ENCODE assay signal across 9 mouse cellular contexts in genomic region chr10:110931913-110932560, GRCm38 (mm10). TPM values are rescaled to one million over a fixed set of nuclear protein-coding genes. Genes with fewer than 3 reads are reported as not detected.
DNase-seq lines count a peak whose midpoint lies in the region; ATAC-seq and TF ChIP-seq lines count a peak whose summit lies in the region.
"Had no signal": no experiment of that assay in that cellular context is flagged by ENCODE, and none has a peak within 500 bp of the region (broad histone marks: within the 10 kb centered on the region; RNA-seq: fewer than 3 reads in every experiment).

No protein-coding gene starts in this region.

- no peak for TF ChIP-seq CTCF in brain, embryonic 14.5 days (IDR thresholded peaks at IDR 0.05; ENCODE audit: borderline replicate concordance, extremely low read depth, insufficient read depth, insufficient read length)

- peak overlapping the region; percentile 27; the same call in 1 of the 2 replicates for H3K4me2 ChIP-seq in heart, embryonic 11.5 days
- H3K4me2 ChIP-seq in hindbrain, embryonic 13.5 days = peak overlapping the region; percentile 42
- H3K4me2 ChIP-seq in liver, embryonic 16.5 days (ENCODE audit: low read depth, low read length) = peak overlapping the region; percentile 59
- peak overlapping the region; percentile 46 for H3K4me2 ChIP-seq in neural tube, embryonic 13.5 days

- intact Hi-C loops in left cerebral cortex, postnatal 36 days (cut with DNase I) = no loop called here

- WGBS in heart, embryonic 11.5 days (ENCODE audit: insufficient replicate concordance) = 58% methylated on average over 20 of the region's 20 CpGs
- WGBS in hindbrain, embryonic 13.5 days = 56% methylated on average over 20 of the region's 20 CpGs
- WGBS in liver, embryonic 16.5 days (ENCODE audit: insufficient replicate concordance) = 39% methylated on average over 20 of the region's 20 CpGs
- WGBS in neural tube, embryonic 13.5 days = 49% methylated on average over 20 of the region's 20 CpGs

- TF ChIP-seq POLR2A in brain, embryonic 14.5 days (IDR thresholded peaks at IDR 0.05; ENCODE audit: borderline replicate concordance, extremely low read depth, insufficient read depth, insufficient read length, poor library complexity, severe bottlenecking) = no peak

- peaks cover 39% of the 10 kb centered on the region for H3K4me1 ChIP-seq in heart, embryonic 11.5 days (ENCODE audit: control insufficient read depth, insufficient read depth, low read length)
- peaks cover 46% of the 10 kb centered on the region for H3K4me1 ChIP-seq in hindbrain, embryonic 13.5 days (replicated peaks)
- H3K4me1 ChIP-seq in liver, embryonic 16.5 days (ENCODE audit: control insufficient read depth, low read depth, low read length) = peaks cover 4% of the 10 kb centered on the region
- peaks cover 54% of the 10 kb centered on the region for H3K4me1 ChIP-seq in neural tube, embryonic 13.5 days (replicated peaks)

- no peak overlapping the region for H3K9ac ChIP-seq in heart, embryonic 11.5 days (ENCODE audit: low read depth, low read length)
- peak overlapping the region; percentile 30; the same call in 1 of the 2 replicates for H3K9ac ChIP-seq in hindbrain, embryonic 13.5 days
- peak overlapping the region; percentile 34 for H3K9ac ChIP-seq in liver, embryonic 16.5 days (ENCODE audit: low read depth, low read length)
- peak overlapping the region; percentile 58 for H3K9ac ChIP-seq in neural tube, embryonic 13.5 days

- no peaks in the 10 kb centered on the region for H3K27me3 ChIP-seq in heart, embryonic 11.5 days (ENCODE audit: control insufficient read depth, insufficient read depth, low read length)
- no peaks in the 10 kb centered on the region for H3K27me3 ChIP-seq in hindbrain, embryonic 13.5 days
- H3K27me3 ChIP-seq in liver, embryonic 16.5 days (ENCODE audit: control insufficient read depth, insufficient read depth, low read depth, low read length) = no peaks in the 10 kb centered on the region
- no peaks in the 10 kb centered on the region for H3K27me3 ChIP-seq in neural tube, embryonic 13.5 days

- no peak overlapping the region for H3K4me3 ChIP-seq in heart, embryonic 11.5 days (ENCODE audit: low read depth, low read length)
- H3K4me3 ChIP-seq in hindbrain, embryonic 13.5 days = no peak overlapping the region; the same call in 1 of the 2 replicates
- H3K4me3 ChIP-seq in liver, embryonic 16.5 days (ENCODE audit: low read depth, low read length) = peak overlapping the region; percentile 36
- peak overlapping the region; percentile 21 for H3K4me3 ChIP-seq in neural tube, embryonic 13.5 days

- H3K36me3 ChIP-seq in heart, embryonic 11.5 days (ENCODE audit: control insufficient read depth, insufficient read depth, low read length) = peaks cover 3% of the 10 kb centered on the region
- H3K36me3 ChIP-seq in hindbrain, embryonic 13.5 days = no peaks in the 10 kb centered on the region
- H3K36me3 ChIP-seq in liver, embryonic 16.5 days (ENCODE audit: control insufficient read depth, insufficient read depth) = no peaks in the 10 kb centered on the region
- no peaks in the 10 kb centered on the region for H3K36me3 ChIP-seq in neural tube, embryonic 13.5 days
- H3K36me3 ChIP-seq: G1E had no signal

- H3K9me3 ChIP-seq in heart, embryonic 11.5 days (replicated peaks; ENCODE audit: control insufficient read depth, low read length) = no peaks in the 10 kb centered on the region
- no peaks in the 10 kb centered on the region for H3K9me3 ChIP-seq in hindbrain, embryonic 13.5 days
- no peaks in the 10 kb centered on the region for H3K9me3 ChIP-seq in liver, embryonic 16.5 days (replicated peaks; ENCODE audit: control insufficient read depth, low read length)
- no peaks in the 10 kb centered on the region for H3K9me3 ChIP-seq in neural tube, embryonic 13.5 days
- H3K9me3 ChIP-seq: G1E had no signal

- peak overlapping the region; percentile 61; the same call in 1 of the 2 replicates for H3K27ac ChIP-seq in heart, embryonic 11.5 days (ENCODE audit: low read depth, low read length)
- H3K27ac ChIP-seq in hindbrain, embryonic 13.5 days = peak overlapping the region; percentile 87
- H3K27ac ChIP-seq in liver, embryonic 16.5 days (ENCODE audit: low read length) = no peak overlapping the region
- H3K27ac ChIP-seq in neural tube, embryonic 13.5 days (replicated peaks) = peak overlapping the region; percentile 91

- no peak for DNase-seq in heart, adult 9 months (ENCODE audit: low spot score in 2 of 2)
- peak; percentile 86 for DNase-seq in brain, embryonic 14.5 days (ENCODE audit: low read depth)
- DNase-seq in cerebellum, adult 9-11 months = no peak
- no peak for DNase-seq in left cerebral cortex, postnatal 36 days (ENCODE audit: low spot score in 2 of 2)

- ATAC-seq in heart, embryonic 11.5 days (replicated peaks; ENCODE audit: insufficient number of reproducible peaks, low FRiP score, low TSS enrichment) = no peak
- peak; percentile 86 for ATAC-seq in hindbrain, embryonic 13.5 days (ENCODE audit: low FRiP score)
- ATAC-seq in liver, embryonic 16.5 days (ENCODE audit: low read depth) = peak; percentile 59
- peak; percentile 88 for ATAC-seq in neural tube, embryonic 13.5 days (ENCODE audit: low read depth)

RNA-seq across cellular contexts. Expression of gene Csrp2, which starts 12.4 kb away (rescaled TPM):
- polyA plus RNA-seq in heart, embryonic 11.5 days (2014; fragmentation: Nextera tagmentation; extraction: Ambion mirVana) = 430 and 458 TPM in 2 replicates
- 108 and 138 TPM in 2 replicates for polyA plus RNA-seq in brain, embryonic 14.5 days (2012; rRNA removed)
- 154 and 156 TPM in 2 replicates for polyA plus RNA-seq in hindbrain, embryonic 13.5 days (2015; fragmentation: Nextera tagmentation; extraction: Ambion mirVana)
- polyA plus RNA-seq in liver, embryonic 16.5 days (2015; fragmentation: Nextera tagmentation; extraction: Ambion mirVana) = 15.3 and 15.5 TPM in 2 replicates
- 175 and 178 TPM in 2 replicates for polyA plus RNA-seq in neural tube, embryonic 13.5 days (2015; fragmentation: Nextera tagmentation; extraction: Ambion mirVana)
- 10 to 100 TPM; 11.3 to 12.5 TPM for total RNA-seq in left cerebral cortex, postnatal 36 days (2021)
- polyA plus RNA-seq: G1E had no signal

Comparison
In these comparisons a context has a peak if more than half of its experiments do, and no peak if none do; other contexts are left out.
1. H3K4me3 ChIP-seq: peak in liver, embryonic 16.5 days (single experiment) and neural tube, embryonic 13.5 days (single experiment); none in heart, embryonic 11.5 days (single experiment) and hindbrain, embryonic 13.5 days (single experiment).
2. Peak in every context shown above with its lines, with median percentiles within 50 percentile points of each other: H3K4me2 ChIP-seq.